Mouse (Mus musculus) liver, postnatal 0 days (tissue): ENCODE measurements at regions not wholly inside any gene's neighbourhood (a gene's known extent, or its start where the extent isn't known, plus 50 kb on each side); places are given as distances from the start of the nearest gene placed in this dataset.

Experiments
- CTCF ChIP-seq: sonication (generic); IDR thresholded peaks from 2 replicates; pipeline ENCODE4 v1.5.1; 2016; ENCODE audit warnings: antibody characterized with exemption, low read depth
- EP300 ChIP-seq: IDR thresholded peaks from 2 replicates; pipeline ENCODE4 v1.6.1; 2016; ENCODE audit warnings: antibody characterized with exemption, low read depth, mild to moderate bottlenecking

GRCm38 (mm10) chr5:68592423-68592822, 560.8 kb downstream of the Grxcr1 start:
- TF ChIP-seq EP300 (no peak), CTCF (no peak)
